Mouse (Mus musculus) hindbrain, embryonic 14.5 days (tissue): ENCODE measurements at regions not wholly inside any gene's neighbourhood (a gene's known extent, or its start where the extent isn't known, plus 50 kb on each side); places are given as distances from the start of the nearest gene placed in this dataset.

Experiments
- ATAC-seq: fragments of 200-750 bp; cut with Nextera tagmentation; 2 replicates; pipeline ENCODE4 v1.8.0; 2017; ENCODE audit warnings: moderate number of reproducible peaks, mild to moderate bottlenecking, moderate TSS enrichment, moderate library complexity; ENCODE audit not compliant: low FRiP score
- DNase-seq: peaks from one replicate; pipeline ENCODE4 v3.0.0-alpha.2; 2015; ENCODE audit warnings: low spot score
- H3K27ac ChIP-seq: fragments of 300-500 bp; sonication (generic); 2 replicates; pipeline ENCODE4 v1.5.1; 2014; ENCODE audit warnings: mild to moderate bottlenecking, moderate library complexity
- H3K27me3 ChIP-seq: fragments of 300-500 bp; sonication (generic); 2 replicates; pipeline ENCODE4 v1.6.1; 2014; ENCODE audit warnings: mild to moderate bottlenecking, low read length, mixed read lengths; ENCODE audit not compliant: control insufficient read depth, insufficient read depth
- H3K36me3 ChIP-seq: fragments of 300-500 bp; sonication (generic); replicated peaks from 2 replicates; pipeline ENCODE4 v1.6.1; 2014; ENCODE audit not compliant: control insufficient read depth, insufficient read depth
- H3K4me1 ChIP-seq: fragments of 300-500 bp; sonication (generic); replicated peaks from 2 replicates; pipeline ENCODE4 v1.6.1; 2014; ENCODE audit warnings: antibody characterized with exemption, low read length, mixed read lengths; ENCODE audit not compliant: control insufficient read depth, insufficient read depth
- H3K4me2 ChIP-seq: fragments of 300-500 bp; sonication (generic); replicated peaks from 2 replicates; pipeline ENCODE4 v1.6.1; 2014; ENCODE audit warnings: mild to moderate bottlenecking, moderate library complexity
- H3K4me3 ChIP-seq: fragments of 300-500 bp; sonication (generic); replicated peaks from 2 replicates; pipeline ENCODE4 v1.5.1; 2014; ENCODE audit warnings: mild to moderate bottlenecking, low read length
- H3K9ac ChIP-seq: fragments of 300-500 bp; sonication (generic); 2 replicates; pipeline ENCODE4 v1.6.1; 2014
- H3K9me3 ChIP-seq: fragments of 300-500 bp; sonication (generic); 2 replicates; pipeline ENCODE4 v1.6.1; 2016; ENCODE audit warnings: low read length; ENCODE audit not compliant: control insufficient read depth
- WGBS: fragments of 180-500 bp; shearing (Covaris S2); extraction: QIAGEN DNeasy Blood & Tissue Kit; methylation state at CpG from one replicate; pipeline ENCODE4 v1.1.7; 2014; 5-methylcytosine and 5-hydroxymethylcytosine counted together

- H3K9ac ChIP-seq: no peak overlapping the region
- no peaks in the 10 kb centered on the region for H3K4me1 ChIP-seq
- H3K27me3 ChIP-seq: no peaks in the 10 kb centered on the region
- peak; percentile 77 for DNase-seq
- no peak overlapping the region for H3K4me3 ChIP-seq
- H3K36me3 ChIP-seq: no peaks in the 10 kb centered on the region
- H3K4me2 ChIP-seq: peak overlapping the region; percentile 32; the same call in 1 of the 2 replicates
- no peak; the same call in 1 of the 2 replicates for ATAC-seq
- no peaks in the 10 kb centered on the region for H3K9me3 ChIP-seq
- no peak overlapping the region for H3K27ac ChIP-seq
- 38% methylated on average over 4 of the region's 4 CpGs for WGBS
These were observed 63.6 kb upstream of the Dcx start for GRCm38 (mm10) chrX:143996716-143997115.
